Mouse (Mus musculus) adrenal gland, adult 8-10 months (tissue): ENCODE measurements at regions not wholly inside any gene's neighbourhood (a gene's known extent, or its start where the extent isn't known, plus 50 kb on each side); places are given as distances from the start of the nearest gene placed in this dataset.

Experiments
- DNase-seq: peaks from one replicate; pipeline ENCODE4 v3.0.0; 2022

DNA sequence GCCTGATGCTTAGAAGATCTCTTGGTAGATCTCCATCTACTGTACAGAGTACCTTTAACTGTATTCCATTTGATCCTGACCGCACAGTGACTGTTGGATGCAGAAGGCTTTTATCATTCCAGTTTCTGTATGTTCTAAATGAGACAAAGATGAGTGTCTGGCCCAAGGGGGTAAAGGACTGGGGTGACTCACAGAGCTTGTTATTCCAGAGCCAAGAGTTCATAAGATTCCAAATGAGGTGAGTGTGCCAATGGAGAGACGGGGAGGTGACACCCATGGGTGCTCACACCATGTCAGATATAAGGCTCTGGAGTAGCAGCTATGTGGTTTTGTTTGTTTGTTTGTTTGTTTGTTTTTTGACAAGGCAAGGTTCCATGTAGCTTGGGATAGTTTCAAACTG is 54.8 kb upstream of the Lclat1 start:
- no peak for DNase-seq

DNA sequence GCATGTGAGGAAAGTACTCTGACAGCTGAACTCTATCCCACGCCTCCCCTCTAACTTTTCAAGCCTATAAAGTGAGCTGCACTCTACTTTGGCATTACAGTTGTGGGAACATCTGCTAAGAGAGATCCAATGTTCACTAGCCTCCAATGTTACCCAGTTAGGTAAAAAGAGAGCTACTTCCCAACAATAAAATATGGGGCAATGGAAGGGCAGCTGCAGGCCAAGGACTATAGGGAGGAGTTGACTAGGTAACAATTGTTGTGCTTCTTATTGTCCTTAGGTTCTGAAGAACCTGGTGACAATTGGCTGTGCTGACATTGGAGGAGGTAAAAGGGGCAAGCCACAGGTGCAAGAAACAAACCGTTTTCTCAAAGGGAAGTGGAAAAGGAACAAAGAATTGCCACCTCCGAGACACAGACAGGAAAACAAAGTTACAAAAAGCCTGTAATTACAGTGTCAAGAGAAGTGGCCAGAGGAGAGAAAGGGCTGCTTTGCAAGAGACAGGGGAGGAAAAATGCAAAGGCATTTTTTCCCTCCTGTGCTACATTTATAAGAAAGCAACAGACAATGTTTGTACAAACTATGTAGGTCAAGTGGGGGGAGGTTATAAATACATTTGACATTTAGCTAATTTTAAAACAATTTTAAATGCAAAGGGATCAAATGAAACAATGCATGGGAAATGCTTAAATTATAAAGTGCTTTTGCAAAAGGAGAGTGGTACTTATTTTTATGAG is 54.1 kb upstream of the Lclat1 start:
- no peak for DNase-seq

DNA sequence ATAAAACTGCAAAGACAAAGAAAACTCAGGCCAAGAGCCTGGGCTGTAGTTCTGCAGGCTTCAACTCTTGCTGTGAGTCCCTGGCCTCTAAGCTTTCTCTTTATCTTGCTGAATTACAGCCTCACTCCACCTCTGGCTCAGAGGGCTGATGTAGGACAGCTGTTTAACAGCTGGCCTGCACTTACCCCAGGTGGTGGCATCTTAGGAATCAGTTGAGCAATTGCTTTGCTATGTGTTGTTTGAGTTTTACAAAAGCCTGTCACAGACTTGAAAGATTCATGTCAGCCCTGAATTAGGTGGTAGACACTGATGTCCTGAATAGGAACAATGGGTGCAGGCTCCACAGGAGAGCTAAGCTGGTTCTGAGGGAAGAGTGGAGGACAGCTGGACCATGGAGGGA is 53.6 kb upstream of the Lclat1 start:
- DNase-seq, result no peak

DNA sequence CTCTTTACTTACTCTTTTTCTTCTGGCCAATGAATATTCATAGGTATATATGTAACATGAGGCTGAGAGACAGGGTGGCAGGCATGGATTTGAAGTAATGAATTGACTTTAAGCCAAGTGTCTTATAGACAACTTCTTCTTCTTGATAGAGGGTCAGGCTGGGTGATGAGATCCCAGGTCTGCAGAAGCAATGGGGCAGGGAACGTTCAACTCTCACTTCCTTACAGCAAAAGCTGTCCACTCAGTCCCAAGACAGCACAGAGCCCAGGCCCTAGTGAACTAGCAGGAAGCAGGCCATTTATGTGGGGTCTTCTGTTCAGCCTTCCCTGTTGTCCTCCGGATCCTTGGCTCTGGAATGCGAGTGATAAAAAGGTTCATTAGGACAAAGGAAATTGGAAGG is 52.6 kb upstream of the Lclat1 start:
- DNase-seq, result no peak

DNA sequence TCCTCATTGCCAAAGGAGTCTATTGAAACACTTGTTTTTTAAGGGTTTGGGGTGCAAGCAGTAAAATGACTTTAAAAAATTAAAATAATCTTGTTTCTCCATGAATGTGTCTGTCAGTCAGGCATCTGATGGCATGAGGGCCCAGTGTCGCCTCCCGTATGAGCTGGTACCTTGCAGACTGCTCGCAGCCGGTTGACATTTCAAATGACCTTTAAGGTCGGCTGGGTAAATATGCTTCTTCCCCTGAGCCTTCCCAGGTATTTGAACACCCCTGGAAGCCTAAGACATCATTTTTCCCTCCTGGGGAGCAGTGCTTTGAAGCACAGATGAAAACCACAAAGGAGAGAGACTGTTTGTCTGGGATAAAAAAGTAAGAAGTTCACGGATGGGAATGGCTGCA is 52.2 kb upstream of the Lclat1 start:
- DNase-seq, result no peak

DNA sequence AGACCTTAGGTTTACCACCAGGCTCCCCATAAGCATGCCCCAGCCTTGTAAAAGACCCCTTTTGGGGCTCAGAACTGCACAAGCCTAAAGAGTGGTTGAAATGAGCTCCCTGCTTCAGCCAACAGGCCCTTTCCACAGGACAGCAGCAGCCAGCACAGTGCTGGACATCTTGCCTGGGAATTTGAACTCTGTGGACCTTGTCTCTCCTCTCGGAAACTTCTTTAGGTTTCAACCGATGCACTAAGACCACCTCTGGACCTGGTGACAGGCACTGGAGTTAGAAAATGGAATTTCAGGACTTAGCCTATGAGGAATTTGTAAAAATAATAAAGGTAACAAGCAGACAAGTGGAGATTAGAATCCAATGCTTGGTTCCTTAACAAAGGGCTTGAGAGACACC is 51.2 kb upstream of the Lclat1 start:
- DNase-seq, result no peak
